Mouse (Mus musculus) heart, postnatal 0 days (tissue): ENCODE data around the gene Tsacc. TPM values are rescaled to one million over a fixed set of nuclear protein-coding genes. Genes with fewer than 3 reads are reported as not detected.

Source experiments
- ATAC-seq: fragments of 200-750 bp; cut with Nextera tagmentation; 2 replicates; pipeline ENCODE4 v1.8.0; 2017; ENCODE audit warnings: low read depth, moderate number of reproducible peaks, moderate library complexity; ENCODE audit not compliant: insufficient read depth
- DNase-seq: peaks from one replicate; pipeline ENCODE4 v3.0.0-alpha.2; 2016; ENCODE audit warnings: low spot score
- H3K27ac ChIP-seq: fragments of 300-500 bp; sonication (generic); 2 replicates; pipeline ENCODE4 v1.5.1; 2014; ENCODE audit warnings: low read depth, mild to moderate bottlenecking
- H3K27me3 ChIP-seq: fragments of 300-500 bp; sonication (generic); 2 replicates; pipeline ENCODE4 v1.6.1; 2014; ENCODE audit warnings: low read length, mixed read lengths; ENCODE audit not compliant: control insufficient read depth, insufficient read depth
- H3K36me3 ChIP-seq: fragments of 300-500 bp; sonication (generic); replicated peaks from 2 replicates; pipeline ENCODE4 v1.6.1; 2014; ENCODE audit warnings: low read length, mixed read lengths; ENCODE audit not compliant: control insufficient read depth, insufficient read depth
- H3K4me1 ChIP-seq: fragments of 300-500 bp; sonication (generic); 2 replicates; pipeline ENCODE4 v1.6.1; 2014; ENCODE audit warnings: antibody characterized with exemption; ENCODE audit not compliant: control insufficient read depth, insufficient read depth
- H3K4me2 ChIP-seq: fragments of 300-500 bp; sonication (generic); 2 replicates; pipeline ENCODE4 v1.6.1; 2014; ENCODE audit warnings: low read depth, mild to moderate bottlenecking, low read length, moderate library complexity
- H3K4me3 ChIP-seq: fragments of 300-500 bp; sonication (generic); 2 replicates; pipeline ENCODE4 v1.5.1; 2014; ENCODE audit warnings: low read depth, low read length
- H3K9ac ChIP-seq: fragments of 300-500 bp; sonication (generic); replicated peaks from 2 replicates; pipeline ENCODE4 v1.6.1; 2014; ENCODE audit warnings: low read depth, low read length, mixed read lengths
- H3K9me3 ChIP-seq: fragments of 300-500 bp; sonication (generic); replicated peaks from 2 replicates; pipeline ENCODE4 v1.6.1; 2016; ENCODE audit warnings: low read length; ENCODE audit not compliant: control insufficient read depth
- CTCF ChIP-seq: IDR thresholded peaks from 2 replicates; pipeline ENCODE4 v1.5.1; 2016; ENCODE audit warnings: antibody characterized with exemption, control low read depth, low read depth
- EP300 ChIP-seq: IDR thresholded peaks from 2 replicates; pipeline ENCODE4 v1.6.1; 2016; ENCODE audit warnings: antibody characterized with exemption, low read depth
- WGBS: fragments of 180-500 bp; shearing (Covaris S2); extraction: QIAGEN DNeasy Blood & Tissue Kit; methylation state at CpG from one replicate; pipeline ENCODE4 v1.1.7; 2014; 5-methylcytosine and 5-hydroxymethylcytosine counted together
- polyA plus RNA-seq: library from polyadenylated mRNA; unstranded; fragments of >200 nt; fragmentation: Nextera tagmentation; extraction: Ambion mirVana; gene quantifications from 2 replicates; pipeline ENCODE4 v1.2.1, GENCODE M21; 2015
- total RNA-seq: library from RNA; depleted of rRNA; stranded (reverse); fragments of >200 nt; gene quantifications from 2 replicates; pipeline ENCODE4 v1.2.3, GENCODE M21; 2014; ENCODE audit warnings: low replicate concordance

Gene Tsacc
- total and polyA plus RNA-seq, 2 experiments from 2014 or later, result 14.3 to 21.5 TPM

GRCm38 (mm10) chr3:88247666-88248065 is 49.1 kb downstream of the Tsacc start:
- H3K9ac ChIP-seq, result no peak overlapping the region
- H3K27ac ChIP-seq, result no peak overlapping the region
- no peaks in the 10 kb centered on the region for H3K4me1 ChIP-seq
- WGBS, result 68% methylated on average over 9 of the region's 9 CpGs
- no peak for TF ChIP-seq EP300
- no peak for TF ChIP-seq CTCF
- H3K4me3 ChIP-seq, result no peak overlapping the region
- H3K36me3 ChIP-seq, result no peaks in the 10 kb centered on the region
- H3K27me3 ChIP-seq, result peaks cover 38% of the 10 kb centered on the region
- DNase-seq (no peak), ATAC-seq (no peak)
- H3K4me2 ChIP-seq, result no peak overlapping the region
- H3K9me3 ChIP-seq, result no peaks in the 10 kb centered on the region

GRCm38 (mm10) chr3:88245811-88246210 is 51.0 kb downstream of the Tsacc start:
- DNase-seq (peak; percentile 64), ATAC-seq (no peak; the same call in 1 of the 2 replicates)
- H3K9me3 ChIP-seq, result no peaks in the 10 kb centered on the region
- no peak overlapping the region for H3K4me3 ChIP-seq
- no peak overlapping the region for H3K27ac ChIP-seq
- peaks cover 52% of the 10 kb centered on the region for H3K27me3 ChIP-seq
- no peaks in the 10 kb centered on the region for H3K36me3 ChIP-seq
- no peak overlapping the region for H3K9ac ChIP-seq
- no peak overlapping the region for H3K4me2 ChIP-seq
- no peak for TF ChIP-seq EP300
- peak; percentile 77 for TF ChIP-seq CTCF
- no peaks in the 10 kb centered on the region for H3K4me1 ChIP-seq
- 22% methylated on average over 13 of the region's 13 CpGs for WGBS

DNA sequence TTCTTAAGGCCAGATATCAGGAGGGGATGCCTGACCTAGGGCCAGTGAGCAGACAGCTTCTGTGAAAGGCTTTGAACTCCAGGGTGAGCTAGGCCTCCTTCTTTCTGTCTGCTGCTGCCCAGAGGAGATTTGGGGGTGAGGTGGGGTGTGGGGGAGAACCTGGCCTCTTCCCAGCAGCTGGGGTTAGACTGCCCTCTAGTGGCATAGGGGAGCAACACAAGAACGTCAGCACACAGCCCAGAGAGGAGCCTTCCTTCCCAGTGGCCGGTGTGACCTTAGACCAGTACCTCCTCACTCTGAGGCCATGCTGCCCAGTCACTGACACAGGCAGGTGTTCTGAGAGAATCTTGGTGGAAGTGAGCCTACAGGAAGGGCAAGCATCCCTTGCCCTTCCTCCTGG is 52.7 kb downstream of the Tsacc start:
- no peak for ATAC-seq
- Histone ChIP-seq H3K36me3 (no peaks in the 10 kb centered on the region), H3K27ac (no peak overlapping the region), H3K4me1 (no peaks in the 10 kb centered on the region), H3K9me3 (no peaks in the 10 kb centered on the region), H3K4me2 (no peak overlapping the region), H3K4me3 (no peak overlapping the region), H3K27me3 (peaks cover 70% of the 10 kb centered on the region), H3K9ac (no peak overlapping the region)
- DNase-seq, result peak; percentile 21
- TF ChIP-seq EP300 (no peak), CTCF (peak; percentile 63)
- WGBS, result 4% methylated on average over 2 of the region's 2 CpGs

- no peak overlapping the region for H3K27ac ChIP-seq
- TF ChIP-seq CTCF (peak; percentile 81), EP300 (no peak)
- ATAC-seq (peak; percentile 77), DNase-seq (peak; percentile 68)
- WGBS, result 4% methylated on average over 13 of the region's 13 CpGs
- H3K4me3 ChIP-seq, result no peak overlapping the region
- no peaks in the 10 kb centered on the region for H3K9me3 ChIP-seq
- H3K9ac ChIP-seq, result no peak overlapping the region
- peaks cover 85% of the 10 kb centered on the region for H3K27me3 ChIP-seq
- H3K4me1 ChIP-seq, result no peaks in the 10 kb centered on the region
- H3K36me3 ChIP-seq, result no peaks in the 10 kb centered on the region
- H3K4me2 ChIP-seq, result no peak overlapping the region
Measured at GRCm38 (mm10) chr3:88242531-88242930, 54.3 kb downstream of the Tsacc start.

- DNase-seq (no peak), ATAC-seq (no peak)
- TF ChIP-seq CTCF, result no peak
- Histone ChIP-seq H3K4me3 (no peak overlapping the region), H3K4me1 (no peaks in the 10 kb centered on the region), H3K27me3 (peaks cover 97% of the 10 kb centered on the region), H3K9me3 (no peaks in the 10 kb centered on the region), H3K36me3 (no peaks in the 10 kb centered on the region), H3K9ac (no peak overlapping the region), H3K4me2 (no peak overlapping the region), H3K27ac (no peak overlapping the region)
- 4% methylated on average over 46 of the region's 48 CpGs for WGBS
Measured at GRCm38 (mm10) chr3:88241045-88241786, 55.6 kb downstream of the Tsacc start.

DNA sequence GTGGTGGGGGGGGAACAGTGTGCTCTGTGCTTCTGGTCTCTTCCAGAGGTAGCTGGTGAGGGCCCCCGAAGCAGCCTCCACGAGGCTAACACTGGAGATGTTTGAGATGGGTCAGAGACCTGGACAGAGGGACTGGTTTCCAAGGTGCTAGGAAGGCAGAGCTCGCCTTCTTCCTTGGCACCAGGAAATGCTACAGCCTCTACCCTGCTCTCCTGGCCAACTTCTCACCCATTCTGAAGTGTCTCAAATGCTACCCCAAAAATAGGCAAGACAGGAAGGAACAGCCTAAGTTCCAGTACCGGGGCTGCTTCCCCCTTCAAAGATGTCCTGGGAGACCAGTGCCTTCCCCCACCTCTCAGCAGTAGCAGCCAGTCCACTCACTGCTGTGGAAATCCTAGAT is 57.4 kb downstream of the Tsacc start:
- ATAC-seq, result no peak
- no peak overlapping the region for H3K27ac ChIP-seq

More for the DNA sequence above, 57.4 kb downstream of the Tsacc start:
- no peak overlapping the region for H3K4me2 ChIP-seq
- TF ChIP-seq CTCF (no peak), EP300 (no peak)
- no peak for DNase-seq
- peaks cover 91% of the 10 kb centered on the region for H3K27me3 ChIP-seq
- no peak overlapping the region for H3K9ac ChIP-seq
- no peaks in the 10 kb centered on the region for H3K4me1 ChIP-seq
- H3K9me3 ChIP-seq, result no peaks in the 10 kb centered on the region
- H3K36me3 ChIP-seq, result no peaks in the 10 kb centered on the region
- 48% methylated on average over 4 of the region's 4 CpGs for WGBS
- H3K4me3 ChIP-seq, result no peak overlapping the region
